Mouse (Mus musculus) midbrain, embryonic 10.5 days (tissue): Measurements from ENCODE around the gene Wbp1l. TPM values are rescaled to one million over a fixed set of nuclear protein-coding genes. Genes with fewer than 3 reads are reported as not detected.

Experiments used
- DNase-seq: peaks from one replicate; pipeline ENCODE4 v3.0.0-alpha.2; 2017; ENCODE audit warnings: low spot score
- H3K27ac ChIP-seq: fragments of 300-500 bp; sonication (generic); replicated peaks from 2 replicates; pipeline ENCODE4 v1.5.1; 2016; ENCODE audit warnings: mild to moderate bottlenecking
- H3K27me3 ChIP-seq: fragments of 300-500 bp; sonication (generic); 2 replicates; pipeline ENCODE4 v1.6.1; 2016; ENCODE audit warnings: low read depth, mild to moderate bottlenecking; ENCODE audit not compliant: poor library complexity, severe bottlenecking
- H3K36me3 ChIP-seq: fragments of 300-500 bp; sonication (generic); 2 replicates; pipeline ENCODE4 v1.6.1; 2016; ENCODE audit warnings: mild to moderate bottlenecking, moderate library complexity
- H3K4me1 ChIP-seq: fragments of 300-500 bp; sonication (generic); 2 replicates; pipeline ENCODE4 v1.6.1; 2016
- H3K4me3 ChIP-seq: fragments of 300-500 bp; sonication (generic); 2 replicates; pipeline ENCODE4 v1.5.1; 2016; ENCODE audit warnings: mild to moderate bottlenecking, moderate library complexity
- H3K9me3 ChIP-seq: fragments of 300-500 bp; sonication (generic); replicated peaks from 2 replicates; pipeline ENCODE4 v1.6.1; 2016; ENCODE audit warnings: mild to moderate bottlenecking
- WGBS: fragments of 180-500 bp; shearing (Covaris S2); methylation state at CpG from one replicate; pipeline ENCODE4 v1.1.7; 2016; 5-methylcytosine and 5-hydroxymethylcytosine counted together
- polyA plus RNA-seq: library from polyadenylated mRNA; unstranded; fragments of >200 nt; fragmentation: Nextera tagmentation; extraction: Ambion mirVana; gene quantifications from 2 replicates; pipeline ENCODE4 v1.2.1, GENCODE M21; 2016

Wbp1l gene
- polyA plus RNA-seq, 1 experiment from 2014 or later = 45.7 TPM

- H3K9me3 ChIP-seq = no peaks in the 10 kb centered on the region
- no peak for DNase-seq
- no peaks in the 10 kb centered on the region for H3K27me3 ChIP-seq
- peaks cover 56% of the 10 kb centered on the region for H3K36me3 ChIP-seq
- H3K4me3 ChIP-seq = no peak overlapping the region
- WGBS = 85% methylated on average over 19 of the region's 19 CpGs
- H3K4me1 ChIP-seq = peaks cover 65% of the 10 kb centered on the region
- H3K27ac ChIP-seq = peak overlapping the region; percentile 68
Observed at GRCm38 (mm10) chr19:46641420-46642085, 42.7 kb downstream of the Wbp1l start.

DNA sequence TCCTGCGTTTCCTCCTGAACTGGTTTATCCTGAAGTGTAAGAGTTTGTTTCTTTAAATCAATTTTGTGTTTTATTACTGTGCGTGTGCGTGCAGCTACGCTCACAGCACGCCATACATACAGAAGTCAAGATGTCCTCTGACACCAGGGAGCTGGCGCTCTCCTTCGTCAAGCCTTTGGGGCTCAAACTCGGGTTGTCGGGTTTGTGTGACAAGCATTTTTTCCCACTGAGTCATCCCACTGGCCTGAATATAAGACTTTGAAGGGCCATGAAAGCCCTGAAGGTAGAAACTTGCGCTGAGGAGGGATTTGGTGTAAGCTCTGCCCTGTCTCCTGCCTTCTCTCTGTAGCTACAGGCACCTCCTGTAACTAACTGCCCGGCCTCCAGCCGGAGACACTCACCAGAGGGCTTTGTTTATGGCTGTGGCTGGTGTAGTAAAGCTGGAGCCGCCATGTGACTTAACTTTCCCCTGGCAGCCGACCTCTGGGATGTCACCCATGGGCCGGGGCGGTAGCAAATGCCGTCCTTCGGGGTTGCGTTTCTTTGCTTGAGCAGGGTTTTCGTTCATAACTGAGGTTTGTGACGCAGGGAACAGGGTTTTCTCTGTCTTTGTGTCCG is 43.4 kb downstream of the Wbp1l start:
- Histone ChIP-seq H3K4me3 (no peak overlapping the region), H3K4me1 (peaks cover 64% of the 10 kb centered on the region), H3K27me3 (no peaks in the 10 kb centered on the region), H3K36me3 (peaks cover 59% of the 10 kb centered on the region), H3K27ac (peak overlapping the region; percentile 68), H3K9me3 (no peaks in the 10 kb centered on the region)
- no peak for DNase-seq
- WGBS = 85% methylated on average over 22 of the region's 22 CpGs

GRCm38 (mm10) chr19:46643236-46643635 is 44.4 kb downstream of the Wbp1l start:
- Histone ChIP-seq H3K4me3 (no peak overlapping the region), H3K27me3 (no peaks in the 10 kb centered on the region), H3K27ac (no peak overlapping the region), H3K36me3 (peaks cover 58% of the 10 kb centered on the region), H3K9me3 (no peaks in the 10 kb centered on the region), H3K4me1 (peaks cover 60% of the 10 kb centered on the region)
- 92% methylated on average over 5 of the region's 5 CpGs for WGBS
- no peak for DNase-seq

- Histone ChIP-seq H3K27me3 (no peaks in the 10 kb centered on the region), H3K27ac (peak overlapping the region; percentile 42), H3K4me1 (peaks cover 60% of the 10 kb centered on the region), H3K36me3 (peaks cover 57% of the 10 kb centered on the region), H3K9me3 (no peaks in the 10 kb centered on the region), H3K4me3 (no peak overlapping the region)
- DNase-seq = no peak
- WGBS = 75% methylated on average over 10 of the region's 10 CpGs
Observed at GRCm38 (mm10) chr19:46644343-46644792, 45.5 kb downstream of the Wbp1l start.

- 40% methylated on average over 12 of the region's 12 CpGs for WGBS
- H3K4me3 ChIP-seq = no peak overlapping the region
- H3K27me3 ChIP-seq = no peaks in the 10 kb centered on the region
- H3K4me1 ChIP-seq = peaks cover 60% of the 10 kb centered on the region
- no peak for DNase-seq
- peaks cover 51% of the 10 kb centered on the region for H3K36me3 ChIP-seq
- no peaks in the 10 kb centered on the region for H3K9me3 ChIP-seq
- H3K27ac ChIP-seq = peak overlapping the region; percentile 42
Observed at GRCm38 (mm10) chr19:46644793-46645602, 46.1 kb downstream of the Wbp1l start.

- WGBS = 87% methylated on average over 12 of the region's 12 CpGs
- H3K36me3 ChIP-seq = peaks cover 46% of the 10 kb centered on the region
- no peaks in the 10 kb centered on the region for H3K27me3 ChIP-seq
- H3K27ac ChIP-seq = peak overlapping the region; percentile 42
- peaks cover 53% of the 10 kb centered on the region for H3K4me1 ChIP-seq
- no peaks in the 10 kb centered on the region for H3K9me3 ChIP-seq
- DNase-seq = no peak
- H3K4me3 ChIP-seq = no peak overlapping the region
Observed at GRCm38 (mm10) chr19:46646041-46646481, 47.2 kb downstream of the Wbp1l start.

DNA sequence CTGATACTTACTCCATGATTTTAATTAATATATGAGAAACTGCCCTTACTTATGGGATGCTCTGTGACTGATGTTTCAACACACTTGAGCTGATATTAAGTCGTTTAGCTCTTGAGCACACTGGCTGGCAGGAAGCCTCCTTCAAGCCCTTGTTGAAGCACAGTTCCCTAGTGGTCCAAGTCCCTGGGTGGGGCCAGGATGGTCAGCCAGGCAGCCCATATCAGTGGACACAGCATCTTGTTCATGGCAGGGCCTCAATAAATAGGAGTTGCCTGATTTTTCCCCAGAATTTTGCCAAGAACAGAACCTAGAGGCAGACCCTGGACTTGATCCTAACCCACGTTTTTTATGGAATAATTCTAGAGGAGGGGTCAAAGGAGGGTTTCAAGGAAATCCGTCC is 48.4 kb downstream of the Wbp1l start:
- no peak for DNase-seq
- Histone ChIP-seq H3K4me3 (no peak overlapping the region), H3K4me1 (peaks cover 41% of the 10 kb centered on the region), H3K9me3 (no peaks in the 10 kb centered on the region), H3K27me3 (no peaks in the 10 kb centered on the region), H3K36me3 (peaks cover 52% of the 10 kb centered on the region), H3K27ac (no peak overlapping the region)
- 85% methylated on average over 3 of the region's 3 CpGs for WGBS

- H3K36me3 ChIP-seq = peaks cover 58% of the 10 kb centered on the region
- no peak for DNase-seq
- no peak overlapping the region for H3K4me3 ChIP-seq
- no peaks in the 10 kb centered on the region for H3K27me3 ChIP-seq
- peaks cover 36% of the 10 kb centered on the region for H3K4me1 ChIP-seq
- 91% methylated on average over 8 of the region's 8 CpGs for WGBS
- no peaks in the 10 kb centered on the region for H3K9me3 ChIP-seq
- no peak overlapping the region for H3K27ac ChIP-seq
Observed at GRCm38 (mm10) chr19:46647850-46648249, 49.0 kb downstream of the Wbp1l start.

DNA sequence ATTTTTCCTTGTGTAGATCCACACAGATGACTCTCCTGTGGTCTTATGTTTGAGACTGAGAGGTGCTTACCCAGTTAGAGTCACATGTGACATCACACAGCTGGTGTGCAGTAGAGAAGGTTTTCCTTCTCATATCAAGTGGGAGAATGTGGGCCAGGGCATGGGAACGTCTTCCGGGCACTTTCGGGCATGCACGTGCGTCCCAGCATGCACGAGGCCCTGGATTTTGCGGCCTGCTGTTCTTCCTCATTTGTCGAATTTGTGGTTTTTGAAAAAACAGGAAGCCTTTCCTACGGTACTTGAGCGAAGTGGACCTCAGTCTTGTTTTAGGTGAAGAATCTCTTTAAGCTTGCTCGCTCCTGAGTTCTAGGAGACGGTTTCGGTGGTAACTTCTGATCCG is 49.7 kb downstream of the Wbp1l start:
- Histone ChIP-seq H3K27ac (no peak overlapping the region), H3K4me3 (no peak overlapping the region), H3K9me3 (no peaks in the 10 kb centered on the region), H3K36me3 (peaks cover 65% of the 10 kb centered on the region), H3K4me1 (peaks cover 30% of the 10 kb centered on the region), H3K27me3 (no peaks in the 10 kb centered on the region)
- WGBS = 98% methylated on average over 14 of the region's 14 CpGs
- no peak for DNase-seq

- Histone ChIP-seq H3K4me3 (no peak overlapping the region), H3K4me1 (no peaks in the 10 kb centered on the region), H3K36me3 (peaks cover 75% of the 10 kb centered on the region), H3K27ac (no peak overlapping the region), H3K27me3 (no peaks in the 10 kb centered on the region), H3K9me3 (no peaks in the 10 kb centered on the region)
- no peak for DNase-seq
- 92% methylated on average over 5 of the region's 5 CpGs for WGBS
Observed at GRCm38 (mm10) chr19:46653188-46653587, 54.3 kb downstream of the Wbp1l start.

DNA sequence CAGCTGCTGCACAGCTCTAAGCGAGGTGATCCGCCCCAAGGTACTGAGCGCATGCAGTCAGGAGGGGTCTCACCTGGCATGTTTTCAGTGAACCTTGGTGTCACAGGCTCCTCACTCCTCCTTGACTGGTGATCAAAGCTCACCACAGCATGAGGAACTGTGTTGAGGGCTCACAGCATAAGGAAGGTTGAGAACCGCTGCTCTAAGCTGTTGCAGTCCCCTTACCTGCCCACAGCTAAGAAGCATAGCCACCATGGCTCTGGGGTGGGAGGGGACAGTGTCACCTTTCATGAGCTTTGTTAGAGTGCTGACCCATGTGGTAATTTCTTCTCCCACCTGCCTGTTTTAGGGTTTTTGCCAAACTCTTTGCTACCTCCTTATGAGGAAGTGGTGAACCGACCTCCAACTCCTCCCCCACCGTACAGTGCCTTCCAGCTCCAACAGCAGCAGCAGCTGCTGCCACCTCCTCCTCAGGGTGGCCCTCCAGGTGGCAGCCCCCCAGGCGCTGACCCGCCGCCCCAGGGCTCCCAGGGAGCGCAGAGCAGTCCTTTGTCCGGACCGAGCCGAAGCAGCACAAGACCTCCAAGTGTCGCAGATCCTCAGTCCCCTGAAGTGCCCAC is 54.8 kb downstream of the Wbp1l start:
- Histone ChIP-seq H3K36me3 (peaks cover 70% of the 10 kb centered on the region), H3K9me3 (no peaks in the 10 kb centered on the region), H3K4me3 (no peak overlapping the region), H3K27ac (no peak overlapping the region), H3K27me3 (no peaks in the 10 kb centered on the region), H3K4me1 (no peaks in the 10 kb centered on the region)
- 92% methylated on average over 14 of the region's 14 CpGs for WGBS
- DNase-seq = no peak

- H3K36me3 ChIP-seq = peaks cover 65% of the 10 kb centered on the region
- H3K4me3 ChIP-seq = no peak overlapping the region
- H3K27ac ChIP-seq = no peak overlapping the region
- no peaks in the 10 kb centered on the region for H3K9me3 ChIP-seq
- H3K4me1 ChIP-seq = no peaks in the 10 kb centered on the region
- H3K27me3 ChIP-seq = no peaks in the 10 kb centered on the region
- DNase-seq = no peak
- WGBS = 95% methylated on average over 10 of the region's 10 CpGs
Observed at GRCm38 (mm10) chr19:46655626-46656025, 56.7 kb downstream of the Wbp1l start.
